ENCODE assay signal across 12 mouse cellular contexts in genomic region chr17:58003322-58003721, GRCm38 (mm10).
"Had no signal": no experiment of that assay in that cellular context is flagged by ENCODE, and none has a peak within 500 bp of the region (broad histone marks: within the 10 kb centered on the region; RNA-seq: fewer than 3 reads in every experiment).

No protein-coding gene starts in this region.

- H3K4me1 ChIP-seq: kidney, embryonic 15.5 days; limb, embryonic 15.5 days; liver, embryonic 12.5 days; midbrain, embryonic 12.5 days had no signal

- H3K4me2 ChIP-seq: kidney, embryonic 15.5 days; limb, embryonic 15.5 days; liver, embryonic 12.5 days; lung, embryonic 14.5 days; midbrain, embryonic 12.5 days had no signal

- H3K27ac ChIP-seq: kidney, embryonic 15.5 days; left cerebral cortex, adult 2 months; limb, embryonic 15.5 days; liver, embryonic 12.5 days; midbrain, embryonic 12.5 days; stomach, postnatal 0 days had no signal

- H3K36me3 ChIP-seq: kidney, embryonic 15.5 days; limb, embryonic 15.5 days; liver, embryonic 12.5 days; midbrain, embryonic 12.5 days had no signal

- H3K27me3 ChIP-seq: kidney, embryonic 15.5 days; limb, embryonic 15.5 days; liver, embryonic 12.5 days; midbrain, embryonic 12.5 days had no signal

- ATAC-seq: liver, embryonic 12.5 days had no signal

- H3K4me3 ChIP-seq: kidney, embryonic 15.5 days; left cerebral cortex, adult 2 months; limb, embryonic 15.5 days; liver, embryonic 12.5 days; midbrain, embryonic 12.5 days had no signal

- H3K9ac ChIP-seq: kidney, embryonic 15.5 days; limb, embryonic 15.5 days; liver, embryonic 12.5 days; lung, embryonic 14.5 days; midbrain, embryonic 12.5 days had no signal

- DNase-seq: kidney, adult 2 months; kidney, postnatal 14 days; lung, embryonic 14.5 days; lung, postnatal 10 days; lung, postnatal 4 days; thymus, postnatal 4 days had no signal

- H3K9me3 ChIP-seq: kidney, embryonic 15.5 days; limb, embryonic 15.5 days; liver, embryonic 12.5 days; midbrain, embryonic 12.5 days had no signal
